ENCODE assay signal across 10 mouse cellular contexts in genomic region chr7:139731276-139731696, GRCm38 (mm10). TPM values are rescaled to one million over a fixed set of nuclear protein-coding genes. Genes with fewer than 3 reads are reported as not detected.
DNase-seq lines count a peak whose midpoint lies in the region; ATAC-seq lines count a peak whose summit lies in the region.
"Had no signal": no experiment of that assay in that cellular context is flagged by ENCODE, and none has a peak within 500 bp of the region (broad histone marks: within the 10 kb centered on the region; RNA-seq: fewer than 3 reads in every experiment).

No protein-coding gene starts in this region.

- H3K4me2 ChIP-seq in hindbrain, embryonic 14.5 days (replicated peaks): no peak overlapping the region
- H3K4me2 ChIP-seq in heart, embryonic 11.5 days: no peak overlapping the region; the same call in 1 of the 2 replicates
- no peak overlapping the region for H3K4me2 ChIP-seq in lung, embryonic 16.5 days (ENCODE audit: low read depth, low read length)
- no peak overlapping the region for H3K4me2 ChIP-seq in forebrain, embryonic 12.5 days

- peaks cover 16% of the 10 kb centered on the region for H3K4me1 ChIP-seq in hindbrain, embryonic 10.5 days (replicated peaks)
- H3K4me1 ChIP-seq in hindbrain, embryonic 14.5 days (replicated peaks; ENCODE audit: control insufficient read depth, insufficient read depth, low read length): 0 out of 2 replicates have a peak, but pooled peaks cover 6% of the 10 kb centered on the region
- peaks cover 6% of the 10 kb centered on the region for H3K4me1 ChIP-seq in heart, embryonic 11.5 days (ENCODE audit: control insufficient read depth, insufficient read depth, low read length)
- 0 out of 2 replicates have a peak, but pooled peaks cover 4% of the 10 kb centered on the region for H3K4me1 ChIP-seq in lung, embryonic 16.5 days (replicated peaks; ENCODE audit: control insufficient read depth, insufficient read depth, low read length)
- peaks cover 6% of the 10 kb centered on the region; the same call in 1 of the 2 replicates for H3K4me1 ChIP-seq in forebrain, embryonic 12.5 days

- no peak overlapping the region for H3K9ac ChIP-seq in hindbrain, embryonic 14.5 days
- H3K9ac ChIP-seq in heart, embryonic 11.5 days (ENCODE audit: low read depth, low read length): no peak overlapping the region
- H3K9ac ChIP-seq in lung, embryonic 16.5 days (ENCODE audit: low read length): no peak overlapping the region
- no peak overlapping the region for H3K9ac ChIP-seq in forebrain, embryonic 12.5 days

- no peaks in the 10 kb centered on the region for H3K27me3 ChIP-seq in hindbrain, embryonic 10.5 days (ENCODE audit: insufficient read depth, poor library complexity, severe bottlenecking)
- no peaks in the 10 kb centered on the region for H3K27me3 ChIP-seq in hindbrain, embryonic 14.5 days (ENCODE audit: control insufficient read depth, insufficient read depth, low read length)
- no peaks in the 10 kb centered on the region for H3K27me3 ChIP-seq in heart, embryonic 11.5 days (ENCODE audit: control insufficient read depth, insufficient read depth, low read length)
- no peaks in the 10 kb centered on the region for H3K27me3 ChIP-seq in lung, embryonic 16.5 days (ENCODE audit: control insufficient read depth, insufficient read depth, low read depth, low read length)
- H3K27me3 ChIP-seq in forebrain, embryonic 12.5 days: no peaks in the 10 kb centered on the region

- no peaks in the 10 kb centered on the region for H3K36me3 ChIP-seq in hindbrain, embryonic 10.5 days
- H3K36me3 ChIP-seq in hindbrain, embryonic 14.5 days (replicated peaks; ENCODE audit: control insufficient read depth, insufficient read depth): no peaks in the 10 kb centered on the region
- no peaks in the 10 kb centered on the region for H3K36me3 ChIP-seq in heart, embryonic 11.5 days (ENCODE audit: control insufficient read depth, insufficient read depth, low read length)
- H3K36me3 ChIP-seq in lung, embryonic 16.5 days (ENCODE audit: control insufficient read depth, insufficient read depth, low read length): no peaks in the 10 kb centered on the region
- no peaks in the 10 kb centered on the region for H3K36me3 ChIP-seq in forebrain, embryonic 12.5 days (replicated peaks)

- DNase-seq in hindbrain, embryonic 10.5 days (ENCODE audit: low spot score): peak; percentile 31
- no peak for DNase-seq in hindbrain, embryonic 14.5 days (ENCODE audit: low spot score)
- DNase-seq in R1 (ENCODE audit: low read depth, low spot score): peak; percentile 8
- no peak for DNase-seq in gastrocnemius, adult 8-10 months (ENCODE audit: low spot score in 2 of 2)
- DNase-seq in left cerebral cortex, postnatal 4 days: no peak

- 48% methylated on average over 8 of the region's 8 CpGs for WGBS in hindbrain, embryonic 10.5 days
- WGBS in hindbrain, embryonic 14.5 days: 45% methylated on average over 8 of the region's 8 CpGs
- WGBS in heart, embryonic 11.5 days (ENCODE audit: insufficient replicate concordance): 26% methylated on average over 8 of the region's 8 CpGs
- WGBS in lung, embryonic 16.5 days: 26% methylated on average over 8 of the region's 8 CpGs
- 68% methylated on average over 8 of the region's 8 CpGs for WGBS in forebrain, embryonic 12.5 days

- ATAC-seq in hindbrain, embryonic 14.5 days (ENCODE audit: low FRiP score): no peak
- no peak for ATAC-seq in heart, embryonic 11.5 days (replicated peaks; ENCODE audit: insufficient number of reproducible peaks, low FRiP score, low TSS enrichment)
- peak; percentile 85 for ATAC-seq in lung, embryonic 16.5 days (ENCODE audit: low read depth)
- no peak for ATAC-seq in forebrain, embryonic 12.5 days (ENCODE audit: low FRiP score)

- no peaks in the 10 kb centered on the region for H3K9me3 ChIP-seq in hindbrain, embryonic 10.5 days
- H3K9me3 ChIP-seq in hindbrain, embryonic 14.5 days (ENCODE audit: control insufficient read depth, low read length): no peaks in the 10 kb centered on the region
- H3K9me3 ChIP-seq in heart, embryonic 11.5 days (replicated peaks; ENCODE audit: control insufficient read depth, low read length): no peaks in the 10 kb centered on the region
- no peaks in the 10 kb centered on the region for H3K9me3 ChIP-seq in lung, embryonic 16.5 days (ENCODE audit: control insufficient read depth, low read length)
- H3K9me3 ChIP-seq in forebrain, embryonic 12.5 days: no peaks in the 10 kb centered on the region

- no peak overlapping the region for H3K4me3 ChIP-seq in hindbrain, embryonic 10.5 days
- no peak overlapping the region for H3K4me3 ChIP-seq in hindbrain, embryonic 14.5 days (replicated peaks; ENCODE audit: low read length)
- H3K4me3 ChIP-seq in heart, embryonic 11.5 days (ENCODE audit: low read depth, low read length): no peak overlapping the region
- no peak overlapping the region for H3K4me3 ChIP-seq in lung, embryonic 16.5 days (ENCODE audit: low read length)
- no peak overlapping the region for H3K4me3 ChIP-seq in forebrain, embryonic 12.5 days (replicated peaks)

- peak overlapping the region; percentile 62 for H3K27ac ChIP-seq in hindbrain, embryonic 10.5 days
- no peak overlapping the region for H3K27ac ChIP-seq in hindbrain, embryonic 14.5 days
- 0 out of 2 replicates have a peak overlapping the region, but pooled peaks have one; percentile 22 for H3K27ac ChIP-seq in heart, embryonic 11.5 days (ENCODE audit: low read depth, low read length)
- peak overlapping the region; percentile 54 for H3K27ac ChIP-seq in lung, embryonic 16.5 days (ENCODE audit: low read length)
- H3K27ac ChIP-seq in forebrain, embryonic 12.5 days: no peak overlapping the region
- H3K27ac ChIP-seq: macrophage had no signal

- intact Hi-C loops in left cerebral cortex, postnatal 4 days (cut with DNase I): no loop called here

RNA-seq across cellular contexts. Expression of gene Cfap46, which starts 47.7 kb away (rescaled TPM):
- 0.62 and 1.5 TPM in 2 replicates for polyA plus RNA-seq in hindbrain, embryonic 10.5 days (2016; fragmentation: Nextera tagmentation; extraction: Ambion mirVana)
- polyA plus RNA-seq in hindbrain, embryonic 14.5 days (2014; fragmentation: Nextera tagmentation; extraction: Ambion mirVana): 3.0 and 3.1 TPM in 2 replicates
- polyA plus RNA-seq in heart, embryonic 11.5 days (2014; fragmentation: Nextera tagmentation; extraction: Ambion mirVana): not detected in 2 replicates
- 2.7 and 3.3 TPM in 2 replicates for polyA plus RNA-seq in lung, embryonic 16.5 days (2015; fragmentation: Nextera tagmentation; extraction: Ambion mirVana)
- total RNA-seq in gastrocnemius, adult 8-10 months (2022): under 1 TPM in 1 of 4 experiments, not detected in 3; 0.10 TPM
- 1 to 10 TPM; 1.7 to 3.0 TPM for total RNA-seq in left cerebral cortex, postnatal 4 days (2021)
- polyA plus RNA-seq in forebrain, embryonic 12.5 days (2016; fragmentation: Nextera tagmentation; extraction: Ambion mirVana): 0.57 and 0.81 TPM in 2 replicates
- polyA plus RNA-seq: heart, embryonic 14.5 days; macrophage had no signal

Comparison
In these comparisons a context has a peak if more than half of its experiments do, and no peak if none do; other contexts are left out.
1. DNase-seq: peak in hindbrain, embryonic 10.5 days (single experiment) and R1 (single experiment); none in hindbrain, embryonic 14.5 days (single experiment), gastrocnemius, adult 8-10 months (0 of 2) and left cerebral cortex, postnatal 4 days (single experiment).
2. H3K27ac ChIP-seq: peak in hindbrain, embryonic 10.5 days (single experiment), heart, embryonic 11.5 days (single experiment) and lung, embryonic 16.5 days (single experiment); none in hindbrain, embryonic 14.5 days (single experiment) and forebrain, embryonic 12.5 days (single experiment).